Mouse (Mus musculus): ENCODE results near the gene Larp6. TPM values are rescaled to one million over a fixed set of nuclear protein-coding genes. Genes with fewer than 3 reads are reported as not detected.

The Larp6 gene
- total and polyA plus RNA-seq, 3 experiments: not detected

DNA sequence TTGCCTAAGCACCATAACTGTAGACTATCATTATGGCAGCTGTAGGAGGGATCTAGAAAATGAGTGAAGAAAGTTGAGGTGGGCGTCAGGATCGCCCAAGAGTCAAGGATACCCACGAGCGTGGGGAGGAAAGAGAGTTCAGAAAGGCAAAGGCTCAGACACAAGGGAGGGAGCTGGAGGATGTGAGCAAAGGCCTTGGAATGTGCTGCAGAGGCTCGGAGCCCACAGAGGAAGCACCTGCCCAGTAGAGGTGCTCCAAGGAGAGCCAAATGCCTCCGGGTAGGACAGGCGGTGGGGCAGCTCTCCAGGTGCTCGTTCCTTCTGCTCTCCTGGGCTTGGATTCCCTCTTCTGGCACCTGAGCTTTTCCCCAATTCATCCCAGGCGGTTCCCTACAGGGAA lies 64.1 kb downstream of the Larp6 start:
- Histone ChIP-seq H3K4me1 (ENCODE audit: control insufficient read depth in 1 of 2, insufficient read depth in 2 of 2, low read length in 2 of 2) (no peaks in the 10 kb centered on the region), H3K27ac (ENCODE audit: control insufficient read depth, low read depth, low read length) (no peak overlapping the region), H3K4me3 (ENCODE audit: control insufficient read depth in 1 of 2, insufficient read depth in 1 of 2, low read depth in 2 of 2, low read length in 2 of 2) (no peak overlapping the region), H3K9ac (ENCODE audit: control insufficient read depth, low read depth, low read length, poor library complexity, severe bottlenecking) (no peak overlapping the region), H3K79me2 (ENCODE audit: control insufficient read depth, insufficient read depth, low read length, poor library complexity) (no peaks in the 10 kb centered on the region), H3K27me3 (ENCODE audit: control insufficient read depth in 1 of 2, insufficient read depth in 2 of 2, low read length in 2 of 2) (peaks cover 0 to 5% of the 10 kb centered on the region in 2 experiments; a peak in 2 of 4 replicates), H3K9me3 (replicated peaks; ENCODE audit: insufficient read depth, low read length) (no peaks in the 10 kb centered on the region), H3K36me3 (ENCODE audit: control insufficient read depth in 1 of 2, insufficient read depth in 2 of 2, low read length in 2 of 2) (no peaks in the 10 kb centered on the region)
- TF ChIP-seq POLR2AphosphoS5 (IDR thresholded peaks at IDR 0.05; ENCODE audit: borderline replicate concordance, low read depth, low read length) (no peak), MYB (IDR thresholded peaks at IDR 0.05; ENCODE audit: low read depth, low read length) (no peak), HCFC1 (IDR thresholded peaks at IDR 0.05; ENCODE audit: low read depth, low read length) (no peak), MAZ (IDR thresholded peaks at IDR 0.05; ENCODE audit: low read depth, low read length) (no peak), TCF12 (IDR thresholded peaks at IDR 0.05; ENCODE audit: low read depth, low read length) (no peak), ZMIZ1 (IDR thresholded peaks at IDR 0.05; ENCODE audit: low read depth, low read length) (no peak), BHLHE40 (IDR thresholded peaks at IDR 0.05; ENCODE audit: borderline replicate concordance, low read depth, low read length) (no peak), GABPA (IDR thresholded peaks at IDR 0.05; ENCODE audit: low read depth, low read length) (no peak), MYC (IDR thresholded peaks at IDR 0.05; ENCODE audit: low read depth, low read length) (no peak), E2F4 (IDR thresholded peaks at IDR 0.05; ENCODE audit: borderline replicate concordance, low read depth, low read length) (no peak), MAFK (IDR thresholded peaks at IDR 0.05; ENCODE audit: borderline replicate concordance, low read depth, low read length) (no peak), NELFE (IDR thresholded peaks at IDR 0.05; ENCODE audit: low read depth, low read length) (no peak), ZNF384 (IDR thresholded peaks at IDR 0.05; ENCODE audit: low read depth, low read length) (no peak)
- no peak for DNase-seq (ENCODE audit: low read depth, low spot score)

DNA sequence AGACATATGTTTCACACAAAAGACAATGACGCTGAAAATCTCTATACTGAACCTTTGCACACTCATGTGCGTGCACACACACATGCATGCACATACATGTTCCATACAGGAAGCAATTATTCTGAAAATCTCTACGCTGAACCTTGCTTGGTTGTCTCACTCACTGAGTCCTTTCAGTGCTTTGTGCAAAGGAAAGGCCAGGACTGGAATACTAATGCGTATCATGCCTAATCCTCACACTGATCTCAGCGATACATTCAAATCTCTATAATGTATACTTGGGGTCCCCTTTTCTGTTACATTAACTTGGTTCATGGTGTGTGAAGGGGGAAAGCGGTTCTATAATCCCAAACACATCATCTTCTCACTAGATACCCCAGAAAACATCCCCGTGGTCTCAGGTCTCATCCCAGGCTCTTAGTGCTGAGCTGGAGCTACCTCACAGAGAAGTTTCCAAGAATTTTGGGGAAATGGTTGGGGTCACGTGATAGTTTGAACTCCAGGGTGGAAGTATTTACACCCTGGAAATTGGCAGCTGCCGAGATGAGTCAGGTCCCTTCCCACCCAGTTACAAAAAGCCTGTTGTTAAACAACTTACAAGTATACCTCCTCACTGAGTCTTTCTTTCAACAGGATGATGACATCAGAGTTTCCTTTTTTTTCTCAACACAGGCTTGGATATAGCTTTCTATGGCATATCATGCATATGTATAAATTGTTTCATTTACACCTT lies 69.4 kb downstream of the Larp6 start:
- H3K4me3 ChIP-seq (ENCODE audit: control insufficient read depth in 1 of 2, insufficient read depth in 1 of 2, low read depth in 2 of 2, low read length in 2 of 2): no peak overlapping the region
- no peaks in the 10 kb centered on the region for H3K9me3 ChIP-seq (replicated peaks; ENCODE audit: insufficient read depth, low read length)
- no peaks in the 10 kb centered on the region for H3K36me3 ChIP-seq (ENCODE audit: control insufficient read depth in 1 of 2, insufficient read depth in 2 of 2, low read length in 2 of 2)
- no peak overlapping the region for H3K27ac ChIP-seq (ENCODE audit: control insufficient read depth, low read depth, low read length)
- H3K9ac ChIP-seq (ENCODE audit: control insufficient read depth, low read depth, low read length, poor library complexity, severe bottlenecking): no peak overlapping the region
- peaks cover 0 to 9% of the 10 kb centered on the region in 2 experiments; a peak in 3 of 4 replicates for H3K27me3 ChIP-seq (ENCODE audit: control insufficient read depth in 1 of 2, insufficient read depth in 2 of 2, low read length in 2 of 2)
- no peaks in the 10 kb centered on the region for H3K4me1 ChIP-seq (ENCODE audit: control insufficient read depth in 1 of 2, insufficient read depth in 2 of 2, low read length in 2 of 2)
- no peak for TF ChIP-seq E2F4 (IDR thresholded peaks at IDR 0.05; ENCODE audit: borderline replicate concordance, low read depth, low read length)
- no peak for TF ChIP-seq KAT2A (conservative IDR thresholded peaks at IDR 0.05; ENCODE audit: low read depth, low read length)
- no peak for TF ChIP-seq ZMIZ1 (IDR thresholded peaks at IDR 0.05; ENCODE audit: low read depth, low read length)
- no peak for TF ChIP-seq TBP (IDR thresholded peaks at IDR 0.05; ENCODE audit: low read depth, low read length)
- no peak for TF ChIP-seq SMC3 (IDR thresholded peaks at IDR 0.05; ENCODE audit: low read depth, low read length)
- TF ChIP-seq MYC (IDR thresholded peaks at IDR 0.05; ENCODE audit: low read depth, low read length): no peak
- no peak for TF ChIP-seq MXI1 (IDR thresholded peaks at IDR 0.05; ENCODE audit: low read depth, low read length)
- TF ChIP-seq ZC3H11A (IDR thresholded peaks at IDR 0.05; ENCODE audit: low read depth, low read length): no peak
- no peak for TF ChIP-seq MEF2A (IDR thresholded peaks at IDR 0.05; ENCODE audit: extremely low read depth, insufficient replicate concordance, low read depth, low read length, poor library complexity, severe bottlenecking)
- TF ChIP-seq MAFK (IDR thresholded peaks at IDR 0.05; ENCODE audit: borderline replicate concordance, low read depth, low read length): no peak
- no peak for TF ChIP-seq TAL1 (IDR thresholded peaks at IDR 0.05; ENCODE audit: low read length)
- no peak for TF ChIP-seq POLR2AphosphoS2 (IDR thresholded peaks at IDR 0.05; ENCODE audit: low read length)
- TF ChIP-seq USF1 (IDR thresholded peaks at IDR 0.05; ENCODE audit: low read depth, low read length): no peak
- TF ChIP-seq MAZ (IDR thresholded peaks at IDR 0.05; ENCODE audit: low read depth, low read length): no peak
- no peak for TF ChIP-seq USF2 (IDR thresholded peaks at IDR 0.05; ENCODE audit: borderline replicate concordance in 1 of 2, insufficient read depth in 1 of 2, low read depth in 1 of 2, low read length in 2 of 2)
- DNase-seq (ENCODE audit: low read depth, low spot score): no peak
- H3K79me2 ChIP-seq (ENCODE audit: control insufficient read depth, insufficient read depth, low read length, poor library complexity): no peaks in the 10 kb centered on the region
